Mouse (Mus musculus) hindbrain, embryonic 14.5 days (tissue): ENCODE measurements at regions not wholly inside any gene's neighbourhood (a gene's known extent, or its start where the extent isn't known, plus 50 kb on each side); places are given as distances from the start of the nearest gene placed in this dataset.

Experiments used
- ATAC-seq: fragments of 200-750 bp; cut with Nextera tagmentation; 2 replicates; pipeline ENCODE4 v1.8.0; 2017; ENCODE audit warnings: moderate number of reproducible peaks, mild to moderate bottlenecking, moderate TSS enrichment, moderate library complexity; ENCODE audit not compliant: low FRiP score
- DNase-seq: peaks from one replicate; pipeline ENCODE4 v3.0.0-alpha.2; 2015; ENCODE audit warnings: low spot score
- H3K27ac ChIP-seq: fragments of 300-500 bp; sonication (generic); 2 replicates; pipeline ENCODE4 v1.5.1; 2014; ENCODE audit warnings: mild to moderate bottlenecking, moderate library complexity
- H3K27me3 ChIP-seq: fragments of 300-500 bp; sonication (generic); 2 replicates; pipeline ENCODE4 v1.6.1; 2014; ENCODE audit warnings: mild to moderate bottlenecking, low read length, mixed read lengths; ENCODE audit not compliant: control insufficient read depth, insufficient read depth
- H3K36me3 ChIP-seq: fragments of 300-500 bp; sonication (generic); replicated peaks from 2 replicates; pipeline ENCODE4 v1.6.1; 2014; ENCODE audit not compliant: control insufficient read depth, insufficient read depth
- H3K4me1 ChIP-seq: fragments of 300-500 bp; sonication (generic); replicated peaks from 2 replicates; pipeline ENCODE4 v1.6.1; 2014; ENCODE audit warnings: antibody characterized with exemption, low read length, mixed read lengths; ENCODE audit not compliant: control insufficient read depth, insufficient read depth
- H3K4me2 ChIP-seq: fragments of 300-500 bp; sonication (generic); replicated peaks from 2 replicates; pipeline ENCODE4 v1.6.1; 2014; ENCODE audit warnings: mild to moderate bottlenecking, moderate library complexity
- H3K4me3 ChIP-seq: fragments of 300-500 bp; sonication (generic); replicated peaks from 2 replicates; pipeline ENCODE4 v1.5.1; 2014; ENCODE audit warnings: mild to moderate bottlenecking, low read length
- H3K9ac ChIP-seq: fragments of 300-500 bp; sonication (generic); 2 replicates; pipeline ENCODE4 v1.6.1; 2014
- H3K9me3 ChIP-seq: fragments of 300-500 bp; sonication (generic); 2 replicates; pipeline ENCODE4 v1.6.1; 2016; ENCODE audit warnings: low read length; ENCODE audit not compliant: control insufficient read depth
- WGBS: fragments of 180-500 bp; shearing (Covaris S2); extraction: QIAGEN DNeasy Blood & Tissue Kit; methylation state at CpG from one replicate; pipeline ENCODE4 v1.1.7; 2014; 5-methylcytosine and 5-hydroxymethylcytosine counted together

GRCm38 (mm10) chrX:110061870-110062269, 752.2 kb upstream of the Pou3f4 start:
- no peaks in the 10 kb centered on the region for H3K27me3 ChIP-seq
- H3K9me3 ChIP-seq, result no peaks in the 10 kb centered on the region
- H3K4me3 ChIP-seq, result no peak overlapping the region
- 52% methylated on average over 1 of the region's 1 CpGs for WGBS
- H3K4me1 ChIP-seq, result no peaks in the 10 kb centered on the region
- H3K4me2 ChIP-seq, result no peak overlapping the region
- ATAC-seq, result no peak
- no peak overlapping the region for H3K27ac ChIP-seq
- no peak overlapping the region for H3K9ac ChIP-seq
- H3K36me3 ChIP-seq, result no peaks in the 10 kb centered on the region
- no peak for DNase-seq

- H3K27ac ChIP-seq, result 0 out of 2 replicates have a peak overlapping the region, but pooled peaks have one; percentile 9
- ATAC-seq, result no peak
- no peak for DNase-seq
These were observed 737.7 kb upstream of the Pou3f4 start for GRCm38 (mm10) chrX:110076376-110076775.

GRCm38 (mm10) chrX:110077761-110078531, 736.1 kb upstream of the Pou3f4 start:
- ATAC-seq (no peak; the same call in 1 of the 2 replicates), DNase-seq (no peak)
- Histone ChIP-seq H3K4me1 (no peaks in the 10 kb centered on the region), H3K9ac (no peak overlapping the region), H3K4me2 (no peak overlapping the region), H3K27me3 (no peaks in the 10 kb centered on the region), H3K9me3 (no peaks in the 10 kb centered on the region), H3K27ac (no peak overlapping the region), H3K36me3 (no peaks in the 10 kb centered on the region), H3K4me3 (no peak overlapping the region)
- 45% methylated on average over 3 of the region's 3 CpGs for WGBS

More at GRCm38 (mm10) chrX:110076376-110076775, 737.7 kb upstream of the Pou3f4 start:
- Histone ChIP-seq H3K9me3 (no peaks in the 10 kb centered on the region), H3K4me2 (no peak overlapping the region), H3K4me1 (no peaks in the 10 kb centered on the region), H3K4me3 (no peak overlapping the region), H3K36me3 (no peaks in the 10 kb centered on the region), H3K9ac (no peak overlapping the region), H3K27me3 (no peaks in the 10 kb centered on the region)
- WGBS, result 36% methylated on average over 4 of the region's 4 CpGs

GRCm38 (mm10) chrX:110096976-110097375, 717.1 kb upstream of the Pou3f4 start:
- ATAC-seq, result no peak
- no peaks in the 10 kb centered on the region for H3K9me3 ChIP-seq
- no peak overlapping the region for H3K9ac ChIP-seq
- H3K27ac ChIP-seq, result no peak overlapping the region
- no peak overlapping the region for H3K4me2 ChIP-seq
- no peaks in the 10 kb centered on the region for H3K27me3 ChIP-seq
- DNase-seq, result no peak
- H3K4me1 ChIP-seq, result no peaks in the 10 kb centered on the region
- no peaks in the 10 kb centered on the region for H3K36me3 ChIP-seq
- WGBS, result 88% methylated on average over 1 of the region's 1 CpGs
- H3K4me3 ChIP-seq, result no peak overlapping the region

GRCm38 (mm10) chrX:110109490-110109889, 704.6 kb upstream of the Pou3f4 start:
- no peaks in the 10 kb centered on the region for H3K27me3 ChIP-seq
- DNase-seq (no peak), ATAC-seq (no peak)
- H3K4me2 ChIP-seq, result no peak overlapping the region
- H3K9ac ChIP-seq, result no peak overlapping the region
- H3K4me1 ChIP-seq, result no peaks in the 10 kb centered on the region
- no peaks in the 10 kb centered on the region for H3K9me3 ChIP-seq
- no peak overlapping the region for H3K4me3 ChIP-seq
- H3K27ac ChIP-seq, result no peak overlapping the region
- no peaks in the 10 kb centered on the region for H3K36me3 ChIP-seq

GRCm38 (mm10) chrX:110117471-110118190, 696.4 kb upstream of the Pou3f4 start:
- H3K27me3 ChIP-seq, result no peaks in the 10 kb centered on the region
- H3K9ac ChIP-seq, result no peak overlapping the region
- no peak overlapping the region for H3K4me3 ChIP-seq
- 96% methylated on average over 3 of the region's 3 CpGs for WGBS
- no peaks in the 10 kb centered on the region for H3K9me3 ChIP-seq
- ATAC-seq (no peak), DNase-seq (no peak)
- H3K36me3 ChIP-seq, result no peaks in the 10 kb centered on the region
- no peak overlapping the region for H3K27ac ChIP-seq
- H3K4me2 ChIP-seq, result no peak overlapping the region
- H3K4me1 ChIP-seq, result no peaks in the 10 kb centered on the region

GRCm38 (mm10) chrX:110120720-110121119, 693.4 kb upstream of the Pou3f4 start:
- no peaks in the 10 kb centered on the region for H3K4me1 ChIP-seq
- no peak for DNase-seq

More at GRCm38 (mm10) chrX:110120720-110121119, 693.4 kb upstream of the Pou3f4 start:
- no peak overlapping the region for H3K27ac ChIP-seq
- 77% methylated on average over 1 of the region's 1 CpGs for WGBS
- no peak overlapping the region for H3K4me2 ChIP-seq
- no peak for ATAC-seq
- H3K36me3 ChIP-seq, result no peaks in the 10 kb centered on the region
- H3K4me3 ChIP-seq, result no peak overlapping the region
- no peak overlapping the region for H3K9ac ChIP-seq
- H3K9me3 ChIP-seq, result no peaks in the 10 kb centered on the region
- H3K27me3 ChIP-seq, result no peaks in the 10 kb centered on the region
